Mouse (Mus musculus) ES-E14 (cell line): ENCODE results near the gene Mthfd2. TPM values are rescaled to one million over a fixed set of nuclear protein-coding genes. Genes with fewer than 3 reads are reported as not detected.

Experiments
- DNase-seq: peaks from one replicate; pipeline ENCODE4 v3.0.0-alpha.2; 2013; ENCODE audit warnings: low read depth, low spot score
- H3K27ac ChIP-seq: 2 replicates; pipeline ENCODE4 v1.5.1; 2012; ENCODE audit warnings: low read depth, mild to moderate bottlenecking, low read length, moderate library complexity, mixed read lengths; ENCODE audit not compliant: poor library complexity, insufficient read depth, severe bottlenecking
- H3K36me3 ChIP-seq: 2 replicates; pipeline ENCODE4 v1.6.1; 2012; ENCODE audit warnings: mild to moderate bottlenecking, low read length, moderate library complexity, mixed read lengths; ENCODE audit not compliant: control insufficient read depth, poor library complexity, insufficient read depth, severe bottlenecking
- H3K4me1 ChIP-seq, 2 experiments: fragments of 150-350 bp in 1 of 2; sonication (generic) in 1 of 2; 2 replicates each; pipeline ENCODE4 v1.6.1; 2012; ENCODE audit warnings: low read length in 2 of 2, mild to moderate bottlenecking in 1 of 2, mixed read lengths in 1 of 2; ENCODE audit not compliant: control insufficient read depth in 2 of 2, insufficient read depth in 2 of 2, poor library complexity in 1 of 2
- H3K4me3 ChIP-seq, 2 experiments: fragments of 150-350 bp in 1 of 2; sonication (generic) in 1 of 2; 2 replicates each; pipeline ENCODE4 v1.5.1; 2012; ENCODE audit warnings: low read length in 2 of 2, low read depth in 1 of 2, mild to moderate bottlenecking in 1 of 2, mixed read lengths in 1 of 2; ENCODE audit not compliant: insufficient read depth in 1 of 2, poor library complexity in 1 of 2, severe bottlenecking in 1 of 2
- H3K9ac ChIP-seq: 2 replicates; pipeline ENCODE4 v1.6.1; 2012; ENCODE audit warnings: low read depth, mild to moderate bottlenecking, low read length, mixed read lengths; ENCODE audit not compliant: poor library complexity, insufficient read depth, severe bottlenecking
- H3K9me3 ChIP-seq: fragments of 150-350 bp; sonication (generic); 2 replicates; pipeline ENCODE4 v1.6.1; 2012; ENCODE audit warnings: low read depth, mild to moderate bottlenecking, low read length; ENCODE audit not compliant: control insufficient read depth, insufficient read depth
- CHD2 ChIP-seq: IDR thresholded peaks from 2 replicates; pipeline ENCODE4 v1.6.1; 2014; ENCODE audit warnings: mild to moderate bottlenecking, low read depth, low read length, inconsistent platforms
- HCFC1 ChIP-seq: IDR thresholded peaks from 2 replicates; pipeline ENCODE4 v1.6.1; 2012; ENCODE audit warnings: low read length, inconsistent platforms, borderline replicate concordance; ENCODE audit not compliant: insufficient read depth
- MAFK ChIP-seq: IDR thresholded peaks from 2 replicates; pipeline ENCODE4 v1.6.1; 2014; ENCODE audit warnings: mild to moderate bottlenecking, low read depth, low read length, inconsistent platforms; ENCODE audit not compliant: insufficient read depth
- ZC3H11A ChIP-seq: IDR thresholded peaks from 2 replicates; pipeline ENCODE4 v1.6.1; 2012; ENCODE audit warnings: low read depth, mild to moderate bottlenecking, inconsistent platforms, low read length, borderline replicate concordance
- ZNF384 ChIP-seq: IDR thresholded peaks from 2 replicates; pipeline ENCODE4 v1.6.1; 2012; ENCODE audit warnings: low read depth, low read length, inconsistent platforms
- in situ Hi-C, 2 experiments: fragments of 600-800 bp; cut with MboI; formaldehyde crosslinking; loops; one replicate each; pipeline ENCODE4 v1.15.1; 2025; ENCODE audit warnings: low sequenced_read_pairs in 2 of 2, inconsistent platforms in 1 of 2; ENCODE audit not compliant: unreplicated experiment in 2 of 2
- total RNA-seq: library from RNA; depleted of rRNA; stranded (reverse); fragments of 300-350 nt; gene quantifications from 2 replicates; pipeline ENCODE4 v1.2.3, GENCODE M21; 2012

Gene Mthfd2
- total RNA-seq, 1 experiment = 73.0 TPM

- Histone ChIP-seq H3K9ac (0 out of 2 replicates have a peak overlapping the region, but pooled peaks have one; percentile 11), H3K36me3 (peaks cover 9% of the 10 kb centered on the region), H3K4me1 (peaks cover 0 to 4% of the 10 kb centered on the region in 2 experiments; a peak in 1 of 4 replicates), H3K9me3 (no peaks in the 10 kb centered on the region), H3K27ac (no peak overlapping the region), H3K4me3 (peak overlapping the region; percentile 16 to 90; a peak in 3 of 4 replicates)
- in situ Hi-C loops = no loop called here
- DNase-seq = no peak
- TF ChIP-seq HCFC1 (no peak), ZC3H11A (no peak), CHD2 (no peak), ZNF384 (no peak), MAFK (no peak)
These were observed 9.7 kb downstream of the Mthfd2 start for GRCm38 (mm10) chr6:83316022-83316421.

DNA sequence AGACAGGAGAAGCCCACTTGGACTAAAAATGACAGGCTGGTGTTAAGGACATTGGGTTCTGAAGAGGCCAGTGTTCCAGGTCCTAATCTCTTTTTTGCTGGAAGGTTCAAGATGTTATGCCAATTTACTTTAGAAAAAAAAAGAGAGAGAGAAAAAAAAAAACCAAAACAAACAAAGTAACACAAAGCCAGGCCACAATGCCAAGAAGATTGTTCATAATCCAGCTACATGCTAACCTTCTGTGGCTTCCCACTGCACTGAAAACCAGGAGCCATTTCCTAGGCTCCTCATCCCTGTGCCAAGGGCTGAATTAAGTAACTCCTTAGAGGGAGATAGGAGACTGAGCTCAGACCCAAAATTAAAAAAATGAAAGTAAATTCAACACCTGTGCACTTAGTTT lies 10.4 kb downstream of the Mthfd2 start:
- DNase-seq = no peak
- in situ Hi-C loops = no loop called here

DNA sequence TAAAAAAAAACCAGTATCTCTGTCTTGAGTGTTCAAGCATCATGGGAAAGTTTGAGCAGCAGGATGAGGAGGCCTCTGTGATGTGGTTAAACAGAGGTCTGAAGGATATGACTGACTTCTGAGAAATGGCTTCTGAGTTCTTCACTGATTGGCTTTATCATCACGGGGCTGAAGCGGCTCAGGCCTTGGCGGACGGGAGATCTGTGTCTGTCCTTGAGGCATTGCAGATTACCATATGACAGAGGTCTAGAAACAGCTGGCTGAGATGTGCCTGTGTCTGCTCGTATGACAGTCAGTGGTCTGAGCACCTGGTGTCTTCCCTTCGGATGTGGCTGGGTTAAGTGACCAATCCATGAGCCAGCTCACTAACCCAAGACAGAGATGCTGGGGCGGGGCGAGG lies 13.2 kb downstream of the Mthfd2 start:
- TF ChIP-seq CHD2 = no peak
- no peak for TF ChIP-seq ZC3H11A
- no peak for TF ChIP-seq HCFC1
- no peak for TF ChIP-seq ZNF384
- TF ChIP-seq MAFK = no peak
- no peaks in the 10 kb centered on the region for H3K9me3 ChIP-seq
- H3K27ac ChIP-seq = no peak overlapping the region
- in situ Hi-C loops = no loop called here
- DNase-seq = no peak
- H3K36me3 ChIP-seq = peaks cover 12% of the 10 kb centered on the region
- peaks cover 0 to 4% of the 10 kb centered on the region in 2 experiments; a peak in 1 of 4 replicates for H3K4me1 ChIP-seq
- H3K9ac ChIP-seq = no peak overlapping the region
- H3K4me3 ChIP-seq = no peak overlapping the region

More for the DNA sequence above, 10.4 kb downstream of the Mthfd2 start:
- H3K9ac ChIP-seq = no peak overlapping the region
- H3K27ac ChIP-seq = no peak overlapping the region
- H3K4me3 ChIP-seq = no peak overlapping the region
- peaks cover 0 to 4% of the 10 kb centered on the region in 2 experiments; a peak in 1 of 4 replicates for H3K4me1 ChIP-seq
- no peak for TF ChIP-seq MAFK
- TF ChIP-seq HCFC1 = no peak
- TF ChIP-seq CHD2 = no peak
- no peak for TF ChIP-seq ZC3H11A
- no peak for TF ChIP-seq ZNF384
- peaks cover 12% of the 10 kb centered on the region for H3K36me3 ChIP-seq
- H3K9me3 ChIP-seq = no peaks in the 10 kb centered on the region

DNA sequence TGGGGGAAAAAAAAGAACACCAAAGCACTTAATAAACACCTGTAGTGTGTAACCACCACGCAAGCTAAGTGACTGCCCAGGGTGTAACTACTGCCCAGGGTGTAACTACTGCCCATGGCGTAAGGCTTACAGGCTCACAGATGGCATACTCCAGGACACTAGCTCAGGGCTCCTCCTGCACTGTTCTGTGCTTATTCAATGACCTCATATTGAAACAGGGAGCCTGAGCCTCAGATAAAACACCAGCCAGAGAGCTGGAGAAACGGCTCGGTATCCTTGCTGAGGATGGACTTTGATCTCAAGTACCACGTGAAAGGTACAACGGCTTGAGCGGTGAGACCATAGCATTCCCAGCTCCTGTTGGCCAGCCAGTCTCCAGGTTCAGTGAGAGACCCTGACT lies 13.7 kb downstream of the Mthfd2 start:
- no peak for TF ChIP-seq ZC3H11A
- no peak for TF ChIP-seq CHD2
- no peak for TF ChIP-seq MAFK
- no peak for TF ChIP-seq HCFC1
- no peak for TF ChIP-seq ZNF384
- Histone ChIP-seq H3K36me3 (peaks cover 12% of the 10 kb centered on the region), H3K27ac (no peak overlapping the region), H3K4me3 (no peak overlapping the region), H3K9me3 (no peaks in the 10 kb centered on the region), H3K4me1 (peaks cover 0 to 1% of the 10 kb centered on the region in 2 experiments; a peak in 1 of 4 replicates), H3K9ac (no peak overlapping the region)
- no peak for DNase-seq
- in situ Hi-C loops = no loop called here

- in situ Hi-C loops = no loop called here
- no peak overlapping the region for H3K27ac ChIP-seq
- TF ChIP-seq MAFK = no peak
- TF ChIP-seq ZNF384 = no peak
- TF ChIP-seq CHD2 = no peak
- TF ChIP-seq HCFC1 = no peak
- no peak for TF ChIP-seq ZC3H11A
- no peaks in the 10 kb centered on the region for H3K4me1 ChIP-seq
- H3K9ac ChIP-seq = no peak overlapping the region
- H3K4me3 ChIP-seq = no peak overlapping the region
- no peaks in the 10 kb centered on the region for H3K9me3 ChIP-seq
- peaks cover 16% of the 10 kb centered on the region for H3K36me3 ChIP-seq
- DNase-seq = no peak
These were observed 14.5 kb downstream of the Mthfd2 start for GRCm38 (mm10) chr6:83311206-83311605.
